Mouse (Mus musculus): ENCODE results near the gene Otop3.

Otop3 gene

GRCm38 (mm10) chr11:115318245-115319027 lies 16.1 kb upstream of the Otop3 start:
- DNase-seq (ENCODE audit: low read depth in 1 of 2, low spot score in 2 of 2), result no peak

- DNase-seq (ENCODE audit: low read depth in 1 of 2, low spot score in 2 of 2), result no peak
Observed at GRCm38 (mm10) chr11:115319704-115320383, 14.7 kb upstream of the Otop3 start.

GRCm38 (mm10) chr11:115321906-115322693 lies 12.4 kb upstream of the Otop3 start, which contains the start of gene Ush1g:
Gene Ush1g (minus strand): TSS chr11:115322041.
- no peak for DNase-seq (ENCODE audit: low read depth in 1 of 2, low spot score in 2 of 2)

GRCm38 (mm10) chr11:115323354-115323753 lies 11.2 kb upstream of the Otop3 start:
- no peak for DNase-seq (ENCODE audit: low read depth in 1 of 2, low spot score in 2 of 2)

- DNase-seq (ENCODE audit: low read depth in 1 of 2, low spot score in 2 of 2), result no peak
Observed at GRCm38 (mm10) chr11:115326730-115327129, 7.8 kb upstream of the Otop3 start.

GRCm38 (mm10) chr11:115329339-115329738 lies 5.2 kb upstream of the Otop3 start:
- no peak for DNase-seq (ENCODE audit: low read depth in 1 of 2, low spot score in 2 of 2)

GRCm38 (mm10) chr11:115335223-115335622 lies 692 bp downstream of the Otop3 start:
- no peak for DNase-seq (ENCODE audit: low read depth in 1 of 2, low spot score in 2 of 2)

- no peak for DNase-seq (ENCODE audit: low read depth in 1 of 2, low spot score in 2 of 2)
Observed at GRCm38 (mm10) chr11:115336115-115336514, 1.6 kb downstream of the Otop3 start.

GRCm38 (mm10) chr11:115337350-115337749 lies 2.8 kb downstream of the Otop3 start:
- no peak for DNase-seq (ENCODE audit: low read depth in 1 of 2, low spot score in 2 of 2)

- no peak for DNase-seq (ENCODE audit: low read depth in 1 of 2, low spot score in 2 of 2)
Observed at GRCm38 (mm10) chr11:115337826-115338225, 3.3 kb downstream of the Otop3 start.

GRCm38 (mm10) chr11:115341246-115341645 lies 6.7 kb downstream of the Otop3 start:
- DNase-seq (ENCODE audit: low read depth in 1 of 2, low spot score in 2 of 2), result no peak

- DNase-seq (ENCODE audit: low read depth in 1 of 2, low spot score in 2 of 2), result no peak
Observed at GRCm38 (mm10) chr11:115341866-115342265, 7.3 kb downstream of the Otop3 start.

- DNase-seq (ENCODE audit: low read depth in 1 of 2, low spot score in 2 of 2), result no peak
Observed at GRCm38 (mm10) chr11:115344967-115345366, 10.4 kb downstream of the Otop3 start.

GRCm38 (mm10) chr11:115345515-115345914 lies 11.0 kb downstream of the Otop3 start:
- DNase-seq (ENCODE audit: low read depth in 1 of 2, low spot score in 2 of 2), result no peak

- DNase-seq (ENCODE audit: low read depth in 1 of 2, low spot score in 2 of 2), result no peak
Observed at GRCm38 (mm10) chr11:115348681-115349248, 14.2 kb downstream of the Otop3 start.

GRCm38 (mm10) chr11:115349976-115350375 lies 15.4 kb downstream of the Otop3 start:
- DNase-seq (ENCODE audit: low read depth in 1 of 2, low spot score in 2 of 2), result no peak

- DNase-seq (ENCODE audit: low read depth in 1 of 2, low spot score in 2 of 2), result no peak
Observed at GRCm38 (mm10) chr11:115353375-115353774, 18.8 kb downstream of the Otop3 start.

GRCm38 (mm10) chr11:115354183-115354582 lies 19.7 kb downstream of the Otop3 start:
- DNase-seq (ENCODE audit: low read depth in 1 of 2, low spot score in 2 of 2), result peak in 1 of 2 experiments; percentile 36

GRCm38 (mm10) chr11:115358468-115358867 lies 23.9 kb downstream of the Otop3 start:
- DNase-seq (ENCODE audit: low read depth in 1 of 2, low spot score in 2 of 2), result peak in 1 of 2 experiments; percentile 38

- DNase-seq (ENCODE audit: low read depth in 1 of 2, low spot score in 2 of 2), result no peak
Observed at GRCm38 (mm10) chr11:115359293-115359692, 24.8 kb downstream of the Otop3 start.

GRCm38 (mm10) chr11:115359726-115360125 lies 25.2 kb downstream of the Otop3 start:
- no peak for DNase-seq (ENCODE audit: low read depth in 1 of 2, low spot score in 2 of 2)
